Mouse (Mus musculus) layer of hippocampus, adult 2 months (tissue): Measurements from ENCODE around the gene Sap18. TPM values are rescaled to one million over a fixed set of nuclear protein-coding genes. Genes with fewer than 3 reads are reported as not detected.
"Not testable (repeated sequence)": the region's sequence is repeated elsewhere in the genome, so short reads cannot be mapped to it uniquely, and the experiment has no call there.

Source experiments
- DNase-seq, 2 experiments: peaks; one replicate each; pipeline ENCODE4 v3.0.0; 2022; ENCODE audit warnings: low spot score in 2 of 2
- H3K27ac ChIP-seq: fragments of 200-600 bp; 2 replicates; pipeline ENCODE4 v1.8.1; 2022
- H3K4me3 ChIP-seq: fragments of 200-600 bp; 2 replicates; pipeline ENCODE4 v1.8.1; 2022; ENCODE audit warnings: mild to moderate bottlenecking
- CTCF ChIP-seq: fragments of 200-600 bp; conservative IDR thresholded peaks from 2 replicates; pipeline ENCODE4 v1.8.1; 2022; ENCODE audit warnings: antibody characterized with exemption, mild to moderate bottlenecking, moderate library complexity
- microRNA-seq, 2 experiments: library from miRNA; unstranded; fragments of <30 nt; microRNA quantifications; one replicate each; pipeline ENCODE4 v1.2.0; 2021
- total RNA-seq, 2 experiments: library from RNA; stranded (reverse); gene quantifications; 2 replicates each; pipeline ENCODE4 v1.2.3; 2021

Sap18 gene
- total RNA-seq, 2 experiments from 2014 or later, result 47.7 to 67.6 TPM

- no peak for DNase-seq
- H3K4me3 ChIP-seq, result no peak overlapping the region
- TF ChIP-seq CTCF, result no peak
- no peak overlapping the region for H3K27ac ChIP-seq
Observed at GRCm38 (mm10) chr14:57848646-57849045, 50.7 kb downstream of the Sap18 start.

- no peak for TF ChIP-seq CTCF
- no peak overlapping the region for H3K4me3 ChIP-seq
- no peak overlapping the region for H3K27ac ChIP-seq
- DNase-seq, result no peak
Observed at GRCm38 (mm10) chr14:57850330-57850729, 52.4 kb downstream of the Sap18 start.

GRCm38 (mm10) chr14:57852961-57853360 lies 55.0 kb downstream of the Sap18 start:
- no peak for TF ChIP-seq CTCF
- DNase-seq, result no peak
- Histone ChIP-seq H3K27ac (no peak overlapping the region), H3K4me3 (no peak overlapping the region)

- TF ChIP-seq CTCF, result peak; percentile 51
- H3K27ac ChIP-seq, H3K4me3 ChIP-seq, DNase-seq: not testable (repeated sequence)
Observed at GRCm38 (mm10) chr14:57856037-57856436, 58.1 kb downstream of the Sap18 start.

Small RNA genes lying within 50 kb of the gene (microRNA-seq; reads per million reads assigned to microRNA genes)
- gene Mir3077, result 2.2 to 2.9 reads per million in 2 experiments

Other genes starting within 250 kb of the Sap18 start
- 10 to 100 TPM; 30.9 to 33.4 TPM for gene Eef1akmt1, start 226.6 kb upstream of the Sap18 start, total RNA-seq
- 10 to 100 TPM; 14.4 to 15.0 TPM for gene Xpo4, start 132.8 kb upstream of the Sap18 start, total RNA-seq
- gene Gm49361, start 52.1 kb upstream of the Sap18 start, total RNA-seq, result 1 to 10 TPM in 1 of 2 experiments, under 1 TPM in 1; 0.32 to 3.1 TPM
- 10 to 100 TPM; 42.5 to 49.0 TPM for gene Lats2, start 39.8 kb upstream of the Sap18 start, total RNA-seq
- 1 to 10 TPM in 1 of 2 experiments, under 1 TPM in 1; 0.97 to 1.3 TPM for gene Ska3, start 28.0 kb downstream of the Sap18 start, total RNA-seq
- 10 to 100 TPM; 67.4 to 75.9 TPM for gene Mrpl57, start 28.1 kb downstream of the Sap18 start, total RNA-seq
- gene Zdhhc20, start 92.1 kb downstream of the Sap18 start, total RNA-seq, result 10 to 100 TPM; 40.0 to 41.7 TPM
- gene Micu2, start 201.1 kb downstream of the Sap18 start, total RNA-seq, result 10 to 100 TPM; 24.9 to 25.3 TPM